Mouse (Mus musculus) neural tube, embryonic 13.5 days (tissue): ENCODE data around the gene Oca2. TPM values are rescaled to one million over a fixed set of nuclear protein-coding genes. Genes with fewer than 3 reads are reported as not detected.

Experiments
- ATAC-seq: fragments of 200-750 bp; cut with Nextera tagmentation; 2 replicates; pipeline ENCODE4 v1.8.0; 2017; ENCODE audit warnings: low read depth, mild to moderate bottlenecking, moderate TSS enrichment, moderate library complexity
- H3K27ac ChIP-seq: fragments of 300-500 bp; sonication (generic); replicated peaks from 2 replicates; pipeline ENCODE4 v1.5.1; 2015; ENCODE audit warnings: moderate library complexity, mild to moderate bottlenecking, inconsistent platforms
- H3K27me3 ChIP-seq: fragments of 300-500 bp; sonication (generic); 2 replicates; pipeline ENCODE4 v1.6.1; 2015; ENCODE audit warnings: mild to moderate bottlenecking, inconsistent platforms
- H3K36me3 ChIP-seq: fragments of 300-500 bp; sonication (generic); 2 replicates; pipeline ENCODE4 v1.6.1; 2015; ENCODE audit warnings: mild to moderate bottlenecking, inconsistent platforms
- H3K4me1 ChIP-seq: fragments of 300-500 bp; sonication (generic); replicated peaks from 2 replicates; pipeline ENCODE4 v1.6.1; 2015; ENCODE audit warnings: inconsistent platforms
- H3K4me2 ChIP-seq: fragments of 300-500 bp; sonication (generic); 2 replicates; pipeline ENCODE4 v1.6.1; 2015; ENCODE audit warnings: inconsistent platforms, mild to moderate bottlenecking, moderate library complexity
- H3K4me3 ChIP-seq: fragments of 300-500 bp; sonication (generic); 2 replicates; pipeline ENCODE4 v1.5.1; 2015; ENCODE audit warnings: mild to moderate bottlenecking, inconsistent platforms
- H3K9ac ChIP-seq: fragments of 300-500 bp; sonication (generic); 2 replicates; pipeline ENCODE4 v1.6.1; 2015; ENCODE audit warnings: moderate library complexity, mild to moderate bottlenecking, inconsistent platforms
- H3K9me3 ChIP-seq: fragments of 300-500 bp; sonication (generic); 2 replicates; pipeline ENCODE4 v1.6.1; 2016; ENCODE audit warnings: inconsistent platforms
- WGBS: fragments of 180-500 bp; shearing (Covaris S2); methylation state at CpG from one replicate; pipeline ENCODE4 v1.1.7; 2015; 5-methylcytosine and 5-hydroxymethylcytosine counted together
- polyA plus RNA-seq: library from polyadenylated mRNA; unstranded; fragments of >200 nt; fragmentation: Nextera tagmentation; extraction: Ambion mirVana; gene quantifications from 2 replicates; pipeline ENCODE4 v1.2.1, GENCODE M21; 2015

Oca2 gene
- polyA plus RNA-seq, 1 experiment from 2014 or later, result 0.28 TPM

GRCm38 (mm10) chr7:56277506-56277905, 37.9 kb downstream of the Oca2 start:
- Histone ChIP-seq H3K4me3 (no peak overlapping the region), H3K9me3 (no peaks in the 10 kb centered on the region), H3K36me3 (no peaks in the 10 kb centered on the region), H3K27me3 (no peaks in the 10 kb centered on the region), H3K4me2 (no peak overlapping the region), H3K9ac (no peak overlapping the region), H3K4me1 (no peaks in the 10 kb centered on the region), H3K27ac (no peak overlapping the region)
- ATAC-seq, result no peak
- WGBS, result 96% methylated on average over 2 of the region's 2 CpGs

GRCm38 (mm10) chr7:56291468-56292115, 52.0 kb downstream of the Oca2 start:
- H3K27me3 ChIP-seq, result no peaks in the 10 kb centered on the region
- H3K4me2 ChIP-seq, result no peak overlapping the region
- no peaks in the 10 kb centered on the region for H3K36me3 ChIP-seq
- no peak overlapping the region for H3K9ac ChIP-seq
- no peak overlapping the region for H3K27ac ChIP-seq
- peak; percentile 86 for ATAC-seq
- no peak overlapping the region for H3K4me3 ChIP-seq
- H3K4me1 ChIP-seq, result no peaks in the 10 kb centered on the region
- 40% methylated on average over 6 of the region's 6 CpGs for WGBS
- H3K9me3 ChIP-seq, result no peaks in the 10 kb centered on the region

- Histone ChIP-seq H3K9me3 (no peaks in the 10 kb centered on the region), H3K4me2 (no peak overlapping the region)
- no peak for ATAC-seq
Observed at GRCm38 (mm10) chr7:56304408-56304807, 64.8 kb downstream of the Oca2 start.

GRCm38 (mm10) chr7:56314358-56314757, 74.8 kb downstream of the Oca2 start:
- Histone ChIP-seq H3K4me1 (peaks cover 7% of the 10 kb centered on the region; the same call in 1 of the 2 replicates), H3K4me3 (no peak overlapping the region), H3K9me3 (no peaks in the 10 kb centered on the region), H3K27me3 (no peaks in the 10 kb centered on the region), H3K27ac (peak overlapping the region; percentile 55; the same call in 1 of the 2 replicates), H3K36me3 (no peaks in the 10 kb centered on the region), H3K9ac (no peak overlapping the region), H3K4me2 (no peak overlapping the region)
- WGBS, result 49% methylated on average over 5 of the region's 5 CpGs
- peak; percentile 66; the same call in 1 of the 2 replicates for ATAC-seq

More at GRCm38 (mm10) chr7:56304408-56304807, 64.8 kb downstream of the Oca2 start:
- H3K27ac ChIP-seq, result no peak overlapping the region
- H3K4me1 ChIP-seq, result no peaks in the 10 kb centered on the region
- H3K9ac ChIP-seq, result no peak overlapping the region
- H3K36me3 ChIP-seq, result no peaks in the 10 kb centered on the region
- no peaks in the 10 kb centered on the region for H3K27me3 ChIP-seq
- H3K4me3 ChIP-seq, result no peak overlapping the region
- 21% methylated on average over 1 of the region's 1 CpGs for WGBS

GRCm38 (mm10) chr7:56315630-56316529, 76.3 kb downstream of the Oca2 start:
- no peaks in the 10 kb centered on the region for H3K27me3 ChIP-seq
- no peak overlapping the region for H3K27ac ChIP-seq
- H3K4me3 ChIP-seq, result no peak overlapping the region
- ATAC-seq, result peak; percentile 88
- 35% methylated on average over 7 of the region's 7 CpGs for WGBS
- no peaks in the 10 kb centered on the region for H3K9me3 ChIP-seq
- peaks cover 7% of the 10 kb centered on the region; the same call in 1 of the 2 replicates for H3K4me1 ChIP-seq
- no peaks in the 10 kb centered on the region for H3K36me3 ChIP-seq
- H3K4me2 ChIP-seq, result no peak overlapping the region
- H3K9ac ChIP-seq, result no peak overlapping the region

GRCm38 (mm10) chr7:56327738-56328137, 88.2 kb downstream of the Oca2 start:
- H3K4me3 ChIP-seq, result no peak overlapping the region
- no peaks in the 10 kb centered on the region for H3K9me3 ChIP-seq
- H3K27ac ChIP-seq, result no peak overlapping the region
- no peaks in the 10 kb centered on the region for H3K27me3 ChIP-seq
- H3K4me1 ChIP-seq, result no peaks in the 10 kb centered on the region
- ATAC-seq, result no peak
- WGBS, result 59% methylated on average over 4 of the region's 4 CpGs
- no peaks in the 10 kb centered on the region for H3K36me3 ChIP-seq
- H3K4me2 ChIP-seq, result no peak overlapping the region
- no peak overlapping the region for H3K9ac ChIP-seq

- no peaks in the 10 kb centered on the region for H3K36me3 ChIP-seq
- ATAC-seq, result no peak
- H3K9ac ChIP-seq, result no peak overlapping the region
- H3K4me2 ChIP-seq, result no peak overlapping the region
- H3K4me1 ChIP-seq, result no peaks in the 10 kb centered on the region
- H3K27ac ChIP-seq, result no peak overlapping the region
- H3K9me3 ChIP-seq, result no peaks in the 10 kb centered on the region
- 60% methylated on average over 3 of the region's 3 CpGs for WGBS
- H3K4me3 ChIP-seq, result no peak overlapping the region
- H3K27me3 ChIP-seq, result no peaks in the 10 kb centered on the region
Observed at GRCm38 (mm10) chr7:56348528-56348927, 109.0 kb downstream of the Oca2 start.

GRCm38 (mm10) chr7:56356658-56357342, 117.2 kb downstream of the Oca2 start:
- no peak for ATAC-seq
- Histone ChIP-seq H3K36me3 (no peaks in the 10 kb centered on the region), H3K9me3 (no peaks in the 10 kb centered on the region), H3K27me3 (no peaks in the 10 kb centered on the region), H3K4me1 (no peaks in the 10 kb centered on the region), H3K27ac (no peak overlapping the region), H3K4me2 (no peak overlapping the region), H3K4me3 (no peak overlapping the region), H3K9ac (no peak overlapping the region)
- WGBS, result 80% methylated on average over 4 of the region's 4 CpGs

GRCm38 (mm10) chr7:56381750-56382421, 142.3 kb downstream of the Oca2 start:
- H3K4me1 ChIP-seq, result no peaks in the 10 kb centered on the region
- H3K27ac ChIP-seq, result no peak overlapping the region
- no peak overlapping the region for H3K4me2 ChIP-seq
- H3K9ac ChIP-seq, result no peak overlapping the region
- no peak overlapping the region for H3K4me3 ChIP-seq
- no peak for ATAC-seq
- no peaks in the 10 kb centered on the region for H3K27me3 ChIP-seq
- no peaks in the 10 kb centered on the region for H3K36me3 ChIP-seq
- no peaks in the 10 kb centered on the region for H3K9me3 ChIP-seq
- 90% methylated on average over 4 of the region's 4 CpGs for WGBS

- Histone ChIP-seq H3K4me3 (no peak overlapping the region), H3K4me2 (no peak overlapping the region), H3K9ac (no peak overlapping the region), H3K27me3 (no peaks in the 10 kb centered on the region), H3K4me1 (no peaks in the 10 kb centered on the region), H3K36me3 (no peaks in the 10 kb centered on the region), H3K27ac (no peak overlapping the region), H3K9me3 (no peaks in the 10 kb centered on the region)
- ATAC-seq, result no peak
- 88% methylated on average over 1 of the region's 1 CpGs for WGBS
Observed at GRCm38 (mm10) chr7:56382706-56383105, 143.1 kb downstream of the Oca2 start.

GRCm38 (mm10) chr7:56388295-56388694, 148.7 kb downstream of the Oca2 start:
- ATAC-seq, result no peak
- WGBS, result 80% methylated on average over 2 of the region's 2 CpGs
- Histone ChIP-seq H3K4me2 (no peak overlapping the region), H3K4me1 (no peaks in the 10 kb centered on the region), H3K27ac (no peak overlapping the region), H3K4me3 (no peak overlapping the region), H3K9me3 (no peaks in the 10 kb centered on the region), H3K9ac (no peak overlapping the region), H3K36me3 (no peaks in the 10 kb centered on the region), H3K27me3 (no peaks in the 10 kb centered on the region)
